Mouse (Mus musculus) cerebellum, adult 9-10 months (tissue): ENCODE measurements around the gene Wrap53.

Experiments
- DNase-seq: peaks from one replicate; pipeline ENCODE4 v3.0.0; 2022

Wrap53 gene

DNA sequence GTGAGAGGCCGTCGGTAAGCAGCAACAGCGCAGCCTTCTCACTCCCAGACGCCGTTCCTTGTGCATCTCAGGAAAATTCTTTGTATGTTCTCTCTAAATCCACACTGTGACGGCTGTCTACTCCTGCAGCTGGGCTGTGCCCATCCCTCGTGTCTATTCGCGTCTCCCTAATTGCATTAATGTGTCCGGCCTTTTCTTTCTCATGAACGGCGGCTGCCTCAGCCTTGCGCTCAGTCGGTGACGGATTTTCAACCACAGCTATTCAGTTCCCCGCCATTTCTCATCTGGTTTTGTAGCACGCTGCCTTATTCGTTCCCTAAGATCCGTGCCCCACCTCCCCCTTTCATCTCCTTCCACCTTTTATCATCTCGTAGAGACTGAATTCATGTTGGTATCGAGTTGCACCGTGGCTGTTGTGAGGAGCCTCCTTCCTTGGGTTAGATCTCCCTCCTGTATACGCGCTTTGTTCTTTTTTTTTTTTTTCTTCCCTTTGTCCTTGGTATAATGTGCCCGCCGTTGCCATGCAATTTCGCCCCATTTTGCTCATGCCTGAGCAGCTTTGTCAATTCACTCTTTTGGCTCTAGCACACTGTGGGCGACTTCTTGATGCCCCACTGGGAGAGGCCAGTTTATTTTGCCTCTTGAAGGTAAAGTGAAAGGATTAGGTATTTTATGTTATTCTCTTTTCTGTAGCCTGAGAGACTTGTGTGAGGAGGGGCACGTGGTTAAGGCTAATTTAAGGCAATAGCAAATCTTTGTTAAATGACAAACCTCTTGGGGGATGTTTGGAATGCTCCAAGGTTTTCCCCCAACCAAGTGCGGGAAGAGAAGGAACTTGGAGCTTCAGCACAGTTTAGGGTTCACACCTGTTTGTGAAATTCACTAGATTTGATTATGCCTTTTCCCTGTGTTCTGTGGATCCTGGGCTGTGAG lies 52.7 kb downstream of the Wrap53 start:
- no peak for DNase-seq

DNA sequence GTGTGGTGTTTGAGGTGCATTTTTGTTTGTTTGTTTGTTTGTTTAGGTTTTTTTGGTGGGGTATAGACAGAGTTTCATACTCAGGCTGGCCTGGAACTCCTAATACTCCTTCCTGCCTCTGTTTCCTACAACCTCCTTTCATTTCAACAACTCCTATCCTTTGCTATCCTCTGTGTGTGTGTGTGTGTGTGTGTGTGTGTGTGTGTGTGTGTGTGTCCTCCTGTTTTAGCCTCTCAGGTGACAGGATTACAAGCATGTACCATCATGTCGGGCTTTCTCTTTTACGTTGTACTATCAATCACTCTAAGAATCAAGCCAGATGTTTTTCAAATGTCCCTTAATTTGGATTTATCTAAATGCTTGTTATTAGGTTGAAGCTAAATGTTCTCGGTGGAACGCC lies 53.4 kb downstream of the Wrap53 start:
- no peak for DNase-seq

DNA sequence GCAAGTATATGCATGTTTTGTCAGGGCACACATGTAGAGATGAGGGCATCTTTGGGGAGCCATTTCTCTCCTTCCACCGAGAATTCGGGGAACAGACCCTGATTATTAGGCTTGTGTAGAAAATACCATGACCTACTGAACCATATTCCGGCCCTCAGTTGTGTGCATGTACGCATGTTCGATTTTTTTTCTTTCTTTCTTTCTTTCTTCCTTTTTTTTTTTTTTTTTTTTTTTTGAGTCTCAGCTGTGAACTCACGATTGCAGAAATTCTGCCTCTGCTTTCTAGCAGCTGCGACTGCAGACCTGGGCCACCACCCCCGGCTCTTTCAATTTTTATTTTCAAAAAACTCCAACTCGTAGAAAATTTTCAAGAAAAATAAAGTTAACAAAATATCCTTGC lies 54.4 kb downstream of the Wrap53 start:
- DNase-seq: no peak

DNA sequence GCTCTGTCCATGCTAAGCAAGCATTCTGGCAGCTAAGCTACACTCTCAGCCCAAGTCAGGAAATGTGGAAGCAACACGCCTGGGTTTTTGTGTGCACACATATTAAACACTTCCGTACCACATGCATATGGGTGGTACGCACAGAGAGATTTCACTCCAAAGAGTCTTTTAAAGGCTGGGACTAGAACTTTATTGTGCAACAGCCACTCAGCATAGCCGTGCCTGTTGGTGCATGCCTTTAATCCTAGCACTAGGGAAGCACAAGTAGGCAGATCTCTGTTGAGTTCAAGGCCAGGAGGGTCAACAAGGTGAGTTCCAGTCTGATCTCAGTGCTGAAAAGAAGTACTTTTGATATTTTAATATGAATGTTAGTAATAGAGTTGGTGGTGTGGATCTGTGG lies 56.4 kb downstream of the Wrap53 start:
- DNase-seq: no peak

DNA sequence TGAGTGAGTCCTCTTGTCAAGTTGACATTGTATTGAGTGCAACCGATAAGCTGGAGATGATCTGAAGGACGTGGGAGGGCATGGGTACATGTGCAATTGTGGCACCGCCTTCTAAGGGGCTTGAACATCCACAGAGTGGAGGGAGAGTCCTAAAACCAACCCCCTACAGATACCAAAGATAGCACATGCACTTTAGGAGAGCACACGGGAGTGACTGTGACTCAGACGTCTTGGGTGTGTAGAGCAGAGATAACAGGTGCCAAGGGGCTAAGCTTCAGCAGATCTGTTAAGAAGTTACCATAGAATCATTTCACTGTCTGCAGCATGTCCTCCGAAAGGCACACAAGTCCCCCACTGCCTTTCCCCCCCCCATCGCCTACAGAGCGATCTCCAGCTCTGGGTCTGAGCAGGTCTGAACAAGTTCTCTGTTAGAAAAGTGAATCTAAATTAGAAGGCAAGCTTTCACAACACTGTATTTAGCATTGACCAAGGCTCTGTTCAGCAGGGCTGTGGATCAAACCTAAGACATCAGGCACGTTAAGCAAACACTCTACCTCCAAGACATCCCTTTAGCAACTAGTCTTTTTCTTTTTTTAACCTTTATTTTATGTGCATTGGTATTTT lies 58.4 kb downstream of the Wrap53 start:
- DNase-seq: no peak

DNA sequence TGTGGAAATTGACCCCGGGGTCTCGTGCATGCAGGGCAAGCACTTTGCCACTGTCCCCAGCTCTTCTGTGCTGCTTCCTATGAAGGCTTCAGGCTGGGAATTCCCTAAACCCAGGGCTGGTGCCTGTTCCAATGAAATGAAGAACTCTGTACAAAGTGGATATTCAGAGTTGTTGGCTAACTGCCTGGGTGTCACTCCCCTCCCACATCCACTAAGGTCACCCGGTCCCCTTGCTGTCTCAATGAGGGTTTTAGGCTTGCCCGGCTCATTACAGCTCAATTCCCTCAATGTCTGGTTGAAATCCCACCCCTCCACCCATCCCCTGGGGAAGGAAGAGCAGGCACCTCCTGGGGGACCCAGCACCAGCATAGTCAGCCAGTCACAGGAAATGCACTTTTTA lies 60.1 kb downstream of the Wrap53 start:
- DNase-seq: no peak

DNA sequence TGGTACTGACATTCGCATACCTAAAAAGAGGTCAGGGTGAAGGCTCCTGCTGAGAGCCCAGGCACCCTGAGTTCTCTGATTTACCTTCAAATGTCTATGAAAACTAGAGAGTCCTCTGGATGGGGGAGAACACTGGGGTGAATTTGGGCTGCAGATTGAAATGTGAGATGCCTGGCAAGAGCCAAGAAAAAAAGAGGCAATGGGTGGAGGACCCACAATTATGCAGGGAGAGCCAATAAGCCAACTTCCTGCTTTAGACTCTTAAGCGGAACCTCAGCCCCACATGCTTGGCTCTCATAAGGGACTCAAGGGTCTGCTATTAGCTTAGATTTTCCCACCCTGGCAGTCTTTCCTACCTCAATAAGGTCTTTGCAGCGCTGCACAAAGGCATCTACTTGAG lies 63.4 kb downstream of the Wrap53 start:
- no peak for DNase-seq

DNA sequence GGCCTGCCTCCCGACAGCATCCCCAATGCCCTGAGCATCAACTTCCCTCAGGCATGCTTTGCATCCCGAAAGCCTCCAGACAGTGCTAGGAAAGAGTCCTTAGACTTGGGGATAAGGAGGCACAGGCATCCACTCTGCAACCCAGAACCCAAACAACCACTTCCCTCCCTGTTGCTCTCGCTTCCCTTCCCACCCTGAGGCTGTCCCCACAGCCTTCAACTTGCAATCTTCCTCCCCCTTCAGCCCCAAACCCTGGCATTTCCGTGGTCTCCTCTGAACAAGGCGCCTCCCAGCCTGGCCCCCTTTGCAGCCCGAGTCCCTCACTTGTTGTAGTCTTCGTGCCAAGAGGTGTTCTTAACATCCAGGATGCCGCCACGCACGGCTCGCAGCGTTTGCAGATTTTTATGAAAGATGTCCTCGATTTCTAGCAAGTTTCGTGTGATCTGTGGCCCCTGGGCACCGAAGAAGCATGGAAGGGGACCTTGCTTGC lies 63.9 kb downstream of the Wrap53 start:
- no peak for DNase-seq

DNA sequence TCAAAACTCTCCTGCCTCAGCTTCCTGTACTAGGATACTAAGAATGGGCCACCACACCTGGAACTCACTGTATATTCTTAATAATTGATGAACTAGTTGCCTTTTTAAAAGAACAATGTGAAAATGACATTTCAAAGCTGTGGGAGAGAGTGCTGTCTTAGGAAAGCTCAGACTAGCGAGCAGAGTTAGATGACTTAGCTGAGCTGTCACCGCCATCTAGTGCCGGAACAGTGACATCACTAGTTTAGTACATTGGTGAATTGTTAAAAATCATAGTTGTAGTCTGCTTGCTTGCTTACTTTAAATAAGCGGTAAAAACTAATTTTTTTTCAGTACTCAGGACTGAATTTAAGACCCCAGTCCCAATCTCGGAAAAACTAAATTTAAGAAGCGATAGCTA lies 66.2 kb downstream of the Wrap53 start:
- DNase-seq: peak; percentile 43
